Mouse (Mus musculus) B cell, adult 67 days (primary cell): ENCODE data around the gene Fam83c. TPM values are rescaled to one million over a fixed set of nuclear protein-coding genes. Genes with fewer than 3 reads are reported as not detected.

Experiments
- total RNA-seq, 2 experiments: library from RNA; stranded (reverse); gene quantifications; 4 replicates each; pipeline ENCODE4 v1.2.4; 2023

Fam83c gene
- total RNA-seq, result not detected

GRCm38 (mm10) chr2:155834732-155835131 is at the start of gene Fam83c:
Gene Fam83c, minus strand, starts transcription at chr2:155834854.

GRCm38 (mm10) chr2:155826630-155827424 is 7.8 kb downstream of the Fam83c start, which contains the start of gene Eif6:
Gene Eif6, minus strand, starts transcription at chr2:155826925.

GRCm38 (mm10) chr2:155819392-155819448 is 15.4 kb downstream of the Fam83c start, which contains the start of gene BC029722:
Gene BC029722, minus strand, starts transcription at chr2:155819426.

Other genes with a start within 250 kb of the Fam83c start
- gene Gss, start 242.0 kb downstream of the Fam83c start, total RNA-seq, result 10 to 100 TPM; 12.4 to 13.5 TPM
- not detected for gene Myh7b, start 223.6 kb downstream of the Fam83c start, total RNA-seq
- gene Trpc4ap, start 142.5 kb downstream of the Fam83c start, total RNA-seq, result 100 to 1,000 TPM; 175 to 198 TPM
- 10 to 100 TPM; 37.2 to 39.6 TPM for gene Edem2, start 105.4 kb downstream of the Fam83c start, total RNA-seq
- not detected for gene Gm17581, start 99.0 kb downstream of the Fam83c start, total RNA-seq
- gene Procr, start 83.7 kb downstream of the Fam83c start, total RNA-seq, result not detected
- gene Mmp24, start 59.5 kb downstream of the Fam83c start, total RNA-seq, result not detected
- 10 to 100 TPM; 25.9 to 27.2 TPM for gene BC029722, start 15.4 kb downstream of the Fam83c start, total RNA-seq
- 100 to 1,000 TPM in 1 of 2 experiments, 10 to 100 TPM in 1; 84.4 to 126 TPM for gene Eif6, start 7.9 kb downstream of the Fam83c start, total RNA-seq
- gene Uqcc1, start 95.5 kb upstream of the Fam83c start, total RNA-seq, result 10 to 100 TPM; 35.4 to 40.9 TPM
- gene Gm15557, start 105.9 kb upstream of the Fam83c start, total RNA-seq, result not detected
- gene Gdf5, start 110.5 kb upstream of the Fam83c start, total RNA-seq, result not detected
- 10 to 100 TPM; 65.6 to 75.0 TPM for gene Cep250, start 121.6 kb upstream of the Fam83c start, total RNA-seq
- 1 to 10 TPM in 1 of 2 experiments, under 1 TPM in 1; 0.78 to 1.7 TPM for gene 6430550D23Rik, start 173.1 kb upstream of the Fam83c start, total RNA-seq
- gene Ergic3, start 173.2 kb upstream of the Fam83c start, total RNA-seq, result 100 to 1,000 TPM in 1 of 2 experiments, 10 to 100 TPM in 1; 89.9 to 105 TPM
- not detected for gene Fer1l4, start 218.1 kb upstream of the Fam83c start, total RNA-seq
- gene Spag4, start 230.3 kb upstream of the Fam83c start, total RNA-seq, result 1 to 10 TPM; 4.9 to 5.0 TPM